Mouse (Mus musculus): Measurements from ENCODE around the gene Strn. TPM values are rescaled to one million over a fixed set of nuclear protein-coding genes. Genes with fewer than 3 reads are reported as not detected.
A peak's percentile ranks its signal among the peaks of the same experiment; 100 is the strongest.

Strn gene
- polyA plus RNA-seq, 1 experiment, result 8.5 TPM

- H3K4me3 ChIP-seq (replicated peaks; ENCODE audit: control insufficient read depth, low read depth, low read length), result no peak overlapping the region
- TF ChIP-seq CTCF (IDR thresholded peaks at IDR 0.05; ENCODE audit: control insufficient read depth, insufficient read depth, low read length) (no peak), POLR2A (IDR thresholded peaks at IDR 0.05; ENCODE audit: borderline replicate concordance, control insufficient read depth, low read depth, low read length) (no peak)
- H3K27ac ChIP-seq (ENCODE audit: control insufficient read depth, insufficient read depth, low read depth, low read length, poor library complexity), result no peak overlapping the region
- H3K4me1 ChIP-seq (ENCODE audit: control insufficient read depth, insufficient read depth, low read length), result no peaks in the 10 kb centered on the region
- WGBS, result 87% methylated on average over 13 of the region's 13 CpGs
These were observed 127.7 kb downstream of the Strn start for GRCm38 (mm10) chr17:78609191-78609855.

- no peak for TF ChIP-seq POLR2A (IDR thresholded peaks at IDR 0.05; ENCODE audit: borderline replicate concordance, control insufficient read depth, low read depth, low read length)
- TF ChIP-seq CTCF (IDR thresholded peaks at IDR 0.05; ENCODE audit: control insufficient read depth, insufficient read depth, low read length), result no peak
- Histone ChIP-seq H3K4me3 (replicated peaks; ENCODE audit: control insufficient read depth, low read depth, low read length) (no peak overlapping the region), H3K27ac (ENCODE audit: control insufficient read depth, insufficient read depth, low read depth, low read length, poor library complexity) (no peak overlapping the region), H3K4me1 (ENCODE audit: control insufficient read depth, insufficient read depth, low read length) (no peaks in the 10 kb centered on the region)
- WGBS, result 75% methylated on average over 8 of the region's 8 CpGs
These were observed 128.3 kb downstream of the Strn start for GRCm38 (mm10) chr17:78608716-78609115.

GRCm38 (mm10) chr17:78608135-78608670 is 128.8 kb downstream of the Strn start:
- no peak overlapping the region for H3K27ac ChIP-seq (ENCODE audit: control insufficient read depth, insufficient read depth, low read depth, low read length, poor library complexity)
- no peaks in the 10 kb centered on the region for H3K4me1 ChIP-seq (ENCODE audit: control insufficient read depth, insufficient read depth, low read length)
- TF ChIP-seq POLR2A (IDR thresholded peaks at IDR 0.05; ENCODE audit: borderline replicate concordance, control insufficient read depth, low read depth, low read length) (no peak), CTCF (IDR thresholded peaks at IDR 0.05; ENCODE audit: control insufficient read depth, insufficient read depth, low read length) (no peak)
- WGBS, result 28% methylated on average over 16 of the region's 16 CpGs
- H3K4me3 ChIP-seq (replicated peaks; ENCODE audit: control insufficient read depth, low read depth, low read length), result no peak overlapping the region

GRCm38 (mm10) chr17:78604431-78604830 is 132.6 kb downstream of the Strn start:
- Histone ChIP-seq H3K27ac (ENCODE audit: control insufficient read depth, insufficient read depth, low read depth, low read length, poor library complexity) (no peak overlapping the region), H3K4me1 (ENCODE audit: control insufficient read depth, insufficient read depth, low read length) (no peaks in the 10 kb centered on the region), H3K4me3 (replicated peaks; ENCODE audit: control insufficient read depth, low read depth, low read length) (no peak overlapping the region)
- 66% methylated on average over 6 of the region's 6 CpGs for WGBS
- TF ChIP-seq POLR2A (IDR thresholded peaks at IDR 0.05; ENCODE audit: borderline replicate concordance, control insufficient read depth, low read depth, low read length), result no peak
- peak; percentile 93 for TF ChIP-seq CTCF (IDR thresholded peaks at IDR 0.05; ENCODE audit: control insufficient read depth, insufficient read depth, low read length)

GRCm38 (mm10) chr17:78603872-78604271 is 133.1 kb downstream of the Strn start:
- no peak overlapping the region for H3K27ac ChIP-seq (ENCODE audit: control insufficient read depth, insufficient read depth, low read depth, low read length, poor library complexity)
- no peaks in the 10 kb centered on the region for H3K4me1 ChIP-seq (ENCODE audit: control insufficient read depth, insufficient read depth, low read length)
- H3K4me3 ChIP-seq (replicated peaks; ENCODE audit: control insufficient read depth, low read depth, low read length), result no peak overlapping the region
- 22% methylated on average over 8 of the region's 8 CpGs for WGBS
- TF ChIP-seq CTCF (IDR thresholded peaks at IDR 0.05; ENCODE audit: control insufficient read depth, insufficient read depth, low read length) (peak; percentile 62), POLR2A (IDR thresholded peaks at IDR 0.05; ENCODE audit: borderline replicate concordance, control insufficient read depth, low read depth, low read length) (no peak)

GRCm38 (mm10) chr17:78602316-78602715 is 134.7 kb downstream of the Strn start:
- WGBS, result 87% methylated on average over 14 of the region's 14 CpGs
- no peak overlapping the region for H3K4me3 ChIP-seq (replicated peaks; ENCODE audit: control insufficient read depth, low read depth, low read length)
- no peak overlapping the region for H3K27ac ChIP-seq (ENCODE audit: control insufficient read depth, insufficient read depth, low read depth, low read length, poor library complexity)
- TF ChIP-seq POLR2A (IDR thresholded peaks at IDR 0.05; ENCODE audit: borderline replicate concordance, control insufficient read depth, low read depth, low read length), result no peak
- TF ChIP-seq CTCF (IDR thresholded peaks at IDR 0.05; ENCODE audit: control insufficient read depth, insufficient read depth, low read length), result no peak
- no peaks in the 10 kb centered on the region for H3K4me1 ChIP-seq (ENCODE audit: control insufficient read depth, insufficient read depth, low read length)

- WGBS, result 89% methylated on average over 12 of the region's 12 CpGs
- TF ChIP-seq POLR2A (IDR thresholded peaks at IDR 0.05; ENCODE audit: borderline replicate concordance, control insufficient read depth, low read depth, low read length) (no peak), CTCF (IDR thresholded peaks at IDR 0.05; ENCODE audit: control insufficient read depth, insufficient read depth, low read length) (no peak)
- no peaks in the 10 kb centered on the region for H3K4me1 ChIP-seq (ENCODE audit: control insufficient read depth, insufficient read depth, low read length)
These were observed 135.4 kb downstream of the Strn start for GRCm38 (mm10) chr17:78601601-78602000.

GRCm38 (mm10) chr17:78601042-78601441 is 136.0 kb downstream of the Strn start:
- H3K27ac ChIP-seq (ENCODE audit: control insufficient read depth, insufficient read depth, low read depth, low read length, poor library complexity), result no peak overlapping the region
- no peaks in the 10 kb centered on the region for H3K4me1 ChIP-seq (ENCODE audit: control insufficient read depth, insufficient read depth, low read length)
- no peak overlapping the region for H3K4me3 ChIP-seq (replicated peaks; ENCODE audit: control insufficient read depth, low read depth, low read length)
- WGBS, result 71% methylated on average over 6 of the region's 6 CpGs
- no peak for TF ChIP-seq CTCF (IDR thresholded peaks at IDR 0.05; ENCODE audit: control insufficient read depth, insufficient read depth, low read length)

More at GRCm38 (mm10) chr17:78601601-78602000, 135.4 kb downstream of the Strn start:
- no peak overlapping the region for H3K4me3 ChIP-seq (replicated peaks; ENCODE audit: control insufficient read depth, low read depth, low read length)
- H3K27ac ChIP-seq (ENCODE audit: control insufficient read depth, insufficient read depth, low read depth, low read length, poor library complexity), result no peak overlapping the region

Other genes with a start within 250 kb of the Strn start
- gene Vit, start 229.1 kb downstream of the Strn start, polyA plus RNA-seq (2011; ENCODE audit: insufficient read depth, insufficient read length, low replicate concordance, missing spikeins), result 0.60 and 1.6 TPM in 2 replicates
- 2.5 and 5.1 TPM in 2 replicates for gene Heatr5b, start 98.2 kb upstream of the Strn start, polyA plus RNA-seq (2011; ENCODE audit: insufficient read depth, insufficient read length, low replicate concordance, missing spikeins)
- gene Gpatch11, start 98.4 kb upstream of the Strn start, polyA plus RNA-seq (2011; ENCODE audit: insufficient read depth, insufficient read length, low replicate concordance, missing spikeins), result 17.3 and 34.1 TPM in 2 replicates
- 13.2 and 13.5 TPM in 2 replicates for gene Eif2ak2, start 145.4 kb upstream of the Strn start, polyA plus RNA-seq (2011; ENCODE audit: insufficient read depth, insufficient read length, low replicate concordance, missing spikeins)
- gene Sult6b1, start 169.8 kb upstream of the Strn start, polyA plus RNA-seq (2011; ENCODE audit: insufficient read depth, insufficient read length, low replicate concordance, missing spikeins), result not detected in 2 replicates
- gene Cebpzos, start 179.3 kb upstream of the Strn start, polyA plus RNA-seq (2011; ENCODE audit: insufficient read depth, insufficient read length, low replicate concordance, missing spikeins), result 4.4 and 16.4 TPM in 2 replicates
- 15.3 and 19.6 TPM in 2 replicates for gene Cebpz, start 199.9 kb upstream of the Strn start, polyA plus RNA-seq (2011; ENCODE audit: insufficient read depth, insufficient read length, low replicate concordance, missing spikeins)
- gene Ndufaf7, start 199.9 kb upstream of the Strn start, polyA plus RNA-seq (2011; ENCODE audit: insufficient read depth, insufficient read length, low replicate concordance, missing spikeins), result 20.7 and 27.7 TPM in 2 replicates